Mouse (Mus musculus): ENCODE data around the gene Plrg1.

Plrg1 gene

DNA sequence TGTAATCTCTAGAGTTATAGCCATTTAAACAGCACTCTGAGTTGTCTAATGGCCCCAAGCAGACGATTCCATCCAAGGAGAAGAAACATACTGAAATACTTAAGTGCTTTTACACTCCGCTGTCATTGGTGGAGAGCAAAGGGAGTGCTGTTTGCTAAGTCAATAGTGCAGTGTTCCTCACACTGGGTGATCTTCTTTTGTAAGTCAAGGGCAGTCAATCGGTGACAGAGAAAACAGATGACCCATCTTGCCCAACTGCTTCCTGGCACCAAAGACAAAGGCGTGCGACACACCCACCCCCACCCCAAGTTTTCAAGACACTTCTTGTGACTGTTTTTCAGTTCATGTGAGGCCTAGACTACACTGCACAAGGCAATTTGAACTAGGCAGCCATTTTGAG, 3.2 kb upstream of the Plrg1 start:
- no peak for DNase-seq (ENCODE audit: low spot score)

GRCm38 (mm10) chr3:83053126-83053525, 2.2 kb upstream of the Plrg1 start:
- no peak for DNase-seq (ENCODE audit: low spot score)

DNA sequence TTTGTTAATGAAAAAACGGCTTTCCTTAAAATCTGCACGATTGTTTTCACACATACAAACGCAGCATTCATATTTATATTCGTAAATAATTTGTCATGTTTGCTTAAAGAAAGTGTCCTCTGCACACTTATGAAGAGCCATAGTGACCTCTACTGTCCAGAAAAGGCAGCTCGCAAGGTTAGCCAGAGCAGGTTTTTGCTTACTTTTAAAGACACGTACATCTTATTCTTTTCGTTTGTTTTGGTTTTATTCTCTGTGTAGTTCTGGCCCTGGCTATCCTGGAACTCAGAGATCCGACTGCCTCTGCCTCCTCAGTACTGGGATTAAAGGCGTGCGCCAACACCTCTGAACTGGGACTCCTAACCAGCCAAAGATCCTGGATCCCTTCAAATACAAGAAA, 1.6 kb upstream of the Plrg1 start:
- no peak for DNase-seq (ENCODE audit: low spot score)

DNA sequence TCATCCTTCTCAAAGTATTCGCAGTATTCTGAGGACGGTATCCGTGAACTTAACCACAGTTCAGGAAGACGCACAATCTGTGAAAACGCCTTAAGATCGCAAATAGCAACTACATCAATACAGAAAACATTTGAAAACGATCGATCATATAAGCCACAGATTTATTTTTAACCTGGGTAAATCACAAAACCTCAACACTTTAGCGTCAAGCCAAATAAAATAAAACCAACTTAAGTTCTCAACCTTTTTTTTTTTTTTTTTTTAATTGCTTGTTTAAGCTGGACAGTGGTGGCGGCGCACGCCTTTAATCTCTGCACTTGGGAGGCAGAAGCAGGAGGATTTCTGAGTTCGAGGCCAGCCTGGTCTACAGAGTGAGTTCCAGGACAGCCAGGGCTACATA, 563 bp upstream of the Plrg1 start:
- DNase-seq (ENCODE audit: low spot score) = no peak

DNA sequence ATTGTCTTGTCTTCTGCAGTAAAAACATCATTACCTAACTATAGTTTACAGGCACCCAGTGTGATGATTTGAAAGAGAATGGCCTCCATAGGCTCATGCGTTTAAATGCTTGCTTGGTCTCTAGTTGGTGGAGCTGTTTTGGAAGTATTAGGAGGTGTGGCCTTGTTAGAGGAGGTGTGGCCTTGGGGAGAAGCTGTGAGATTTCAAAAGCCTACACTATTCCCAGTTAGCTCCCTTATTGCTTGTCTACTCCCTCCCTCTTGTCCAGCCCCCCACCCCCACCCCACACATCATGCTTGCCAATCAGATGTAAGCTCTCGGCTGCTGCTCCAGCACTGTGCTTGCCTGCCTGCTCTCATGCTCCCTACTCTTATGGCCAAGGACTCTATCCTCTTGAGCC, 1.7 kb downstream of the Plrg1 start:
- no peak for DNase-seq (ENCODE audit: low spot score)

- no peak for DNase-seq (ENCODE audit: low spot score)
Observed at GRCm38 (mm10) chr3:83067920-83068319, 12.6 kb downstream of the Plrg1 start.

- DNase-seq (ENCODE audit: low spot score) = no peak
Observed at GRCm38 (mm10) chr3:83068869-83069268, 13.5 kb downstream of the Plrg1 start.

DNA sequence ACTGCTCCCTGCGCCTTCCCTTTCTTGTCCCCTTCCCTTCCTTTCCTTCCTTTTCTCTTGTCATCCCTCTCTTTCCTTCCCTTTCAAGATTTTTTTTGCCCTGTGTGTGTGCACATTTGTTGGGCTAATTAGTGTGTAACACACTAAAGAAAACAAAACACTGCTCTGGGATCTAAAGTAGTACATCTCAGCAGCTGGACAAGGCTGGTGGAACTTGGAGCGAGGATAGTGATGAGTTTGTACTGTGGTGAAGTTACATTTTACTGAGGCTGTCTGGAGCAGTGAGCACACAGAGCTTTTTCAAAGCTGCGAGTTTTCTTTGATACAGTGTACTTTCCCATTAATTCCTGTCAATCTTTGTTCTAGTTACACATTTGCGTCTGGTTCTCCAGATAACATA, 14.9 kb downstream of the Plrg1 start:
- DNase-seq (ENCODE audit: low spot score) = no peak

- no peak for DNase-seq (ENCODE audit: low spot score)
Observed at GRCm38 (mm10) chr3:83076563-83076962, 21.2 kb downstream of the Plrg1 start.

- peak; percentile 55 for DNase-seq (ENCODE audit: low spot score)
Observed at GRCm38 (mm10) chr3:83080567-83081055, 25.3 kb downstream of the Plrg1 start.

GRCm38 (mm10) chr3:83097586-83097985, 42.3 kb downstream of the Plrg1 start:
- no peak for DNase-seq (ENCODE audit: low spot score)

DNA sequence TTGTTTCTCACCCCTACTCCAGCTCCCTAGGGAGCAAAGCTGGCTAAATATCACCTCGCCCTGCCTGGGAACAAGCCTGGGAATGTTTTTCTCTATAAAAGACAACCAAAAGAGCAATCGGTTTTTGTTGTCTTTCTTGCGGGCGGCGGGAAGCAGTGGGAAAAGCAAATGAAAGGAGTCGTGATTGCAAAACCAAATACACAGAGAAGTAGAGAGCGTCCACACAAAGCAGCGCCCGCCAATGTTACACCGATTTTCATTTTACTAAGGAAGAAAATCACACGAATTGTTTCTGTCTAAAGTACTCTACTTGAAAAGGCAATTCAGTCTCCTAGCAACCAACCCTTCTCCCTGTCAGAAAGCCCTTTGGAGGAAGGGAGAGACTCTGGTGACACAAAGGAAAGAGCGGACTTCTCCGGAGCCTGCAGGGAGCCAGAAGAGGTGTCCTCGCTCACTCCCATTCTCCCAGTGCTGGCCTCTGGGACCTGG, 43.3 kb downstream of the Plrg1 start:
- DNase-seq (ENCODE audit: low spot score) = no peak

- DNase-seq (ENCODE audit: low spot score) = no peak
Observed at GRCm38 (mm10) chr3:83099139-83099538, 43.8 kb downstream of the Plrg1 start.

GRCm38 (mm10) chr3:83099651-83100050, 44.3 kb downstream of the Plrg1 start:
- DNase-seq (ENCODE audit: low spot score) = no peak

DNA sequence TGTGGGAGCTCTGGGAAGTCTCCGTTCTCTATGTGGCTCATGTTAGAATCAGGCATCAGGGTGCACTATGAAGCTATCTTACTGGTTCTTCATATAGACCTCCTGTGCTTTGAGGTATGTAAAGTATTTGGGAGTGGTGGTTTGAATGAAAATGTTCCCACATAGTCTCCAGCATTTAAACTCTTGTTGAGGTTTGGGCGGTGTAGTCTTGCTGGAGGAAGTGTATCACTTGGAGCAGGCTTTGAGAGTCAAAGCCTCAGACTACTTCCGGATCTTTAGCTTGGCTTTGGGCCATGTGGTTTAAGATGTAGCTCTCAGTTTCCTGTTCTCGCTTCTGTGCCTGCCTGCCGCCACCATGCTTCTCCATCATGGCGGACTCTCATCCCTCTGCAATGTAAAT, 47.0 kb downstream of the Plrg1 start:
- DNase-seq (ENCODE audit: low spot score) = no peak

GRCm38 (mm10) chr3:83110163-83110562, 54.8 kb downstream of the Plrg1 start:
- no peak for DNase-seq (ENCODE audit: low spot score)

GRCm38 (mm10) chr3:83111485-83112261, 56.4 kb downstream of the Plrg1 start:
- DNase-seq (ENCODE audit: low spot score) = no peak

- DNase-seq (ENCODE audit: low spot score) = no peak
Observed at GRCm38 (mm10) chr3:83112869-83113268, 57.5 kb downstream of the Plrg1 start.

DNA sequence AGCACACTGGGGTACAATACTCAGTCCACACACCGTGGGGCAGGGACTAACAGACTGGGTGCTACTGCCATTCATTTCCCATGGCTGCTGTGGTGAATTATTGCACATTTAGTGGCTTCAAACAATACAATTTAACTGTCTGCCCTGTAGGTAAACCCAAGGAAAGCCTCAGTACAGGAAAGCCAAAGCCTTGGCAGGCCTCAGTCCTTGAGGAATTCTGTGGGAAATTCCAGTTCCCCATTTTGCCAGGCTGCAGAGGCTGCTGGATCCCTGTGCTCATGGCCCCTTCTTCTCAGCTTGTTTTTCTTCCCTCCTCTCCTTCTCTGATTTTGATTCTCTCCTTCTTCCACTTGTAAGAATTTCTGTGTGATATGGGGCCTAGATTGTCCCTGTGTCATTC, 59.6 kb downstream of the Plrg1 start:
- DNase-seq (ENCODE audit: low spot score) = no peak

DNA sequence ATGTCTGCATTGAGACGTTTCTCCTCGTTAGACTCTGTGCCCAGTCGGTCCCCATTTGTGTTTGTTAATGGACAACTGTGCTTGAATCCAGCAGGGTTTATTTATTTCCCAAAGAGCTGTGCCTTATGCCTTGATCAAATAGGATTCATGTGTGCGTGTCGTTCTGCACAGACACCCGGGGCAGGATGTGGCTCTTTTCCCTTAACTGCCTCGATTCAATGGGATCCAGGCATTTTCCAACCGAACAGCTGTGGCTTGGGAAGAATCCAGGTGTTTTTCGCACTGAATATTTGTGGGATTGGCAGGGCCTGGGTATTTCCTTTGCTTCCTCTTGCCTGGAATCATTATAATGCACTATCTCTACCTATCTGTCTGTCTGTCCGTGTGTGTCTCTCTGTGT, 62.3 kb downstream of the Plrg1 start:
- DNase-seq (ENCODE audit: low spot score) = no peak
